In genomic region chr2:105228416-105228815, GRCm38 (mm10) we compare ENCODE assay signal across 19 mouse cellular contexts. TPM values are rescaled to one million over a fixed set of nuclear protein-coding genes. Genes with fewer than 3 reads are reported as not detected.
DNase-seq lines count a peak whose midpoint lies in the region; TF ChIP-seq lines count a peak whose summit lies in the region.
"Had no signal": no experiment of that assay in that cellular context is flagged by ENCODE, and none has a peak within 500 bp of the region (broad histone marks: within the 10 kb centered on the region; RNA-seq: fewer than 3 reads in every experiment).

No protein-coding gene starts in this region.

- 92% methylated on average over 2 of the region's 2 CpGs for WGBS in thymus, adult 2 months

- H3K4me1 ChIP-seq in thymus, adult 2 months (replicated peaks; ENCODE audit: control insufficient read depth, insufficient read depth, low read length), result peaks cover 4% of the 10 kb centered on the region; the same call in 1 of the 2 replicates

- no peaks in the 10 kb centered on the region for H3K27me3 ChIP-seq in thymus, adult 2 months (ENCODE audit: control insufficient read depth, insufficient read depth, low read length)

- TF ChIP-seq CTCF in thymus, adult 2 months (IDR thresholded peaks at IDR 0.05; ENCODE audit: borderline replicate concordance, control insufficient read depth, extremely low read depth, insufficient read depth, low read length, poor library complexity), result no peak

- no peaks in the 10 kb centered on the region for H3K36me3 ChIP-seq in thymus, adult 2 months (ENCODE audit: control insufficient read depth, insufficient read depth, low read length)
- H3K36me3 ChIP-seq: embryonic facial prominence, embryonic 13.5 days; limb, embryonic 15.5 days; neural tube, embryonic 12.5 days had no signal

- no peak overlapping the region for H3K4me3 ChIP-seq in thymus, adult 2 months (ENCODE audit: control insufficient read depth, insufficient read depth, low read length)
- H3K4me3 ChIP-seq: embryonic facial prominence, embryonic 13.5 days; limb, embryonic 15.5 days; neural tube, embryonic 12.5 days had no signal

- DNase-seq in adrenal gland, postnatal 25 days, result peak; percentile 15
- DNase-seq in adrenal gland, adult (ENCODE audit: inconsistent age in 2 of 2, low spot score in 1 of 2), result no peak
- DNase-seq in testis, postnatal 10 days (ENCODE audit: low spot score), result peak; percentile 47
- DNase-seq in testis, postnatal 14 days (ENCODE audit: low spot score), result no peak
- DNase-seq in kidney, adult 9 months, result peak; percentile 86
- DNase-seq in thymus, adult 2 months, result no peak
- DNase-seq in layer of hippocampus, adult 9-10 months (ENCODE audit: low spot score), result no peak
- DNase-seq in neural tube, embryonic 10.5 days (ENCODE audit: extremely low spot score, low spot score), result no peak
- DNase-seq: cerebellum, adult 2 months; gastrocnemius, postnatal 14 days; lung, adult 2 months; right cerebral cortex, postnatal 25 days had no signal

- H3K27ac ChIP-seq in thymus, adult 2 months (ENCODE audit: control insufficient read depth, insufficient read depth, low read length), result no peak overlapping the region
- H3K27ac ChIP-seq: embryonic facial prominence, embryonic 13.5 days; limb, embryonic 15.5 days; neural tube, embryonic 12.5 days had no signal

- no peak for TF ChIP-seq POLR2A in thymus, adult 2 months (IDR thresholded peaks at IDR 0.05; ENCODE audit: control insufficient read depth, extremely low read depth, insufficient read depth, low read length, poor library complexity)

RNA-seq across cellular contexts. Expression of gene Them7, which starts 4.3 kb away (rescaled TPM):
- 0.49 and 1.2 TPM in 2 replicates for total RNA-seq in adrenal gland, postnatal 25 days (2021)
- 0.24 and 0.94 TPM in 2 replicates for polyA plus RNA-seq in thymus, adult 2 months (2012; rRNA removed)
- total RNA-seq: gastrocnemius, postnatal 14 days; layer of hippocampus, postnatal 14 days; midbrain, postnatal 0 days had no signal
- polyA plus RNA-seq: activated CD4-positive, CD25-positive, alpha-beta regulatory T cell, adult 4 months; inflammation-experienced regulatory T-cells, adult 6 months; lung, adult 2 months; midbrain, postnatal 0 days had no signal

Comparison
In these comparisons a context has a peak if more than half of its experiments do, and no peak if none do; other contexts are left out.
1. DNase-seq: peak in adrenal gland, postnatal 25 days (single experiment), testis, postnatal 10 days (single experiment) and kidney, adult 9 months (single experiment); none in adrenal gland, adult (0 of 2), testis, postnatal 14 days (single experiment), thymus, adult 2 months (single experiment), layer of hippocampus, adult 9-10 months (single experiment) and neural tube, embryonic 10.5 days (single experiment).